Mouse (Mus musculus): ENCODE data around the gene Gmds. TPM values are rescaled to one million over a fixed set of nuclear protein-coding genes. Genes with fewer than 3 reads are reported as not detected.

The Gmds gene
- polyA plus RNA-seq, 1 experiment from 2014 or later, result 27.7 TPM

DNA sequence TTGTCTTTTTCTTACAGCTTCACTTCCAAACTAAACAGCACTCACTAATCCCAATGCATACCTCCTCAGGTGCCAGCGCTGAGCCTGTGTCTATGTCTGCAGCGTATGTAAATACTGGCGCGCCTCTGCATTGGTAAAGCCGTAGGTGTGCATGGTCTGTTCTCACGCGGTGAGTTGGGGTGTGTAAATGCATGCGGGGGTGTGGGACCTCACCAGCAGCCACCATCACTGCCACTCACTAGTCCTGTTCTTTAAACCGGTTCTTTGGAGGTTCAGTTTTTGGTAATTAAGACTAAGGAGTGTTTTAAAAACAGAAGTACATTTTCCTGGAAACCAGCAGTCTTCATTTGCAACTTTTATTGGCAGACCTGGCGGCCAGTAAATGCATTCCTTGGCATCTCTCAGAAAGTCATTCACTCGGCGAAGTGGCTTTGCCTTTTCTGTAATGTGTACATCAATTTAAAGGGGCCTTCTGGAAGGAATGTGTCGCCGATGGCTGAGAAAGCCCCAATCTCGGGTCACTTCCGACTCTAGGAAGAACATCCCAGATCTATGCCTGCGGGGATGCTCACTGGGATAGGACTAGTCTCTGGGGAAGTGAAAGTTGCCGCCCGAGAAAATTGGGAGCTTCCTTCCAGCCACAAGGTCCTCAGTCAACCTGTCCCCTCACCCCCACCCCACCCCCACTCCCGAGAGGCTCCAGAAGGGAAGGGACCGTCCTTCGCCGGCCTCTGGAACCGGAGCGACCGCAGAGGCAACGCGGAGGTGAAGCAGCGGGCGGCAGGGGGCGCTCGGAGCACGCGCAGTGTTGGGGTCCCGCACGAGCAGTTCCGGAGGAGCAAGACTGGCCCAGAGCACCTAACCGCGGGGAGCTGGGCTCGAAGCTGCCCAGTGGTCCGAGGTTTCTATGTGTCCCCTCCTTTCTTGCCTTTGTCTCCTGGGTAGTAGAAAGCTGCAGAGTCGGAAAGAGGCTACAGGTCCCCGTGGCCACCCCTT is 537.7 kb downstream of the Gmds start:
- peak; percentile 67 for DNase-seq (ENCODE audit: low spot score)

DNA sequence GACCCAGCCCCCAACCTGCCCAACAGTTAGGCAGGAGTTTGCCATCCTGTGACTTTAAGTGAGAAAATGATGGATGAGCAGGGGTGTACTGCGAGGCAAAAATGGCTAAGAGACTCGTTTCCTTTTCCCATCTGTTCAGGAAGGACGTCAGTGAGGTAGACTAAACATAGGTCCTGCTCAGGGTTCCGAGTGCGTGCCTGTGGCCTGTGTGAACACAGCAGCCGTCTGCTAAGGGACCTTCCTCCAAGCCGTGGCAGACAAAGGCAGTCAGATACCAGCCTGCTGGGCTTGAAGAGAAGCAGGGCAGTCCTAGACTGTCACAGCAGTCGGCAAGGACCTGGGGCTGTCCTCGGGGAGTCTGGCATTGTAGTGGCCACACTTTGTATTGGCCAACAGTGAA is 540.5 kb downstream of the Gmds start:
- no peak for DNase-seq (ENCODE audit: low spot score)

DNA sequence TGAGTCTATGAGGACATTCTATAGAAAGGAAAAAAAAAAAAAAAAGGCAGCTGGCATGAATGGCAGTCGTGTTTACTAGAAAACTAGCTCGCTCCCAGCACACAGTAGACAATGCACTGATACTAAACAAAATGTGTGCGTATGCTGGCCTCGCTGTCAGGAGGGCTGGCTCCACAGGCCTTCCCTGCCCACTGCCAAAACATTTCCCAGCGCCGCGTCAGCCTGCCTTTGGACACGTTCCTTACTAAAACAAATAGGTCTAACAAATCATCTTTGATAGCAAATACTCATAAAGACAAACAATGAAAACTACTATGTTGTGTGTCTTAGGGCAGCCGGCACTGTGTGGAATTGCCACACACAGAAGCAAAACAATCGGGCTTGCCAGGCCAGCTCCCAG is 541.2 kb downstream of the Gmds start:
- no peak for DNase-seq (ENCODE audit: low spot score)

DNA sequence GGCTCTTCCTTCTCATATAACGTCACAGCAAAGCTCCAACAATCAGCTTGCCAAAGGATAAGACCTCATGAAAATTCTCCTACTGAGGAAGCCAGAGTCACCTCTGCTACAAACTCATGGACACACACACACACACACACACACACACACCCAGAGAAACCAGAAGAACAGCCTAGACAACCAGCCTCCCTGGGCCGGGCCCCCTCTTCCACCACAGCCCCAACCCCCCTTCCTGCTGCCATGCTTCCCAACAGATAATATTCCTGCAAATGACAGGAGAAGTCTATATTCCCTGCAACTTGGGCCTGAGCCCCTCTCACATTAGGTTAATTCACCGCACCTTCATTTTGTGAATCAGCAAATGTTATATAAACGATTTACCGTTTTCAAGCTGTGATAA is 545.4 kb downstream of the Gmds start:
- DNase-seq (ENCODE audit: low spot score), result no peak

DNA sequence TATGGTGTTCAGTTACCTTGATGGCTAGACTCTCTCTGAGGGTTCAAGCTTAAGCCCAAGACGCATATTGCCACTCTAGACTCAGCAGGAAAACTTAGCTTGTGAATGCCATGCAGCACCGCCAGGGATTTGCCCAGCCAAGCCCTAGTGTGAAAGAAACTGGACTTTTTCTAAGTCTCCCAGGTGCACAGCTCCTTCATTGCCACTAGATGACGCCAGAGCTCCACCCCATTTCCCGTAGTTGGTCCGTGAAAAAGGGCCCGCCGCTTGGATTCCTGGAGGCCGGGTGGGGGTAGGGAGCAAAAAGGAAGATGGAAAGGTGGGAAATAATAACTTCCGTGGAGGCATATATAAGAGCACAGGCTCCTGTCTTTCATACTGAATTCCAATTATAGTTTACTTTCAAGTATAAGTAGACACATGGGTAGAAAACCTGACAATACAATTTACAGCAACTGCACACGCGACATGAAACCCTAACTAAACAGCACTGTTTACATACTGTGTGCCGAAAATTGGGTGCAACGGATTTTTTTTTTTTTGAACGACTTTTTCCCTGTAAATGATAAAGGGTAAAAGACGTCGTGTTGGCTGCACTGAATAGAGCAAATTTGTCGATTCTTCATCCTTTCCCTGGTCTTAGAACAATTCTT is 545.9 kb downstream of the Gmds start:
- peak; percentile 42 for DNase-seq (ENCODE audit: low spot score)

DNA sequence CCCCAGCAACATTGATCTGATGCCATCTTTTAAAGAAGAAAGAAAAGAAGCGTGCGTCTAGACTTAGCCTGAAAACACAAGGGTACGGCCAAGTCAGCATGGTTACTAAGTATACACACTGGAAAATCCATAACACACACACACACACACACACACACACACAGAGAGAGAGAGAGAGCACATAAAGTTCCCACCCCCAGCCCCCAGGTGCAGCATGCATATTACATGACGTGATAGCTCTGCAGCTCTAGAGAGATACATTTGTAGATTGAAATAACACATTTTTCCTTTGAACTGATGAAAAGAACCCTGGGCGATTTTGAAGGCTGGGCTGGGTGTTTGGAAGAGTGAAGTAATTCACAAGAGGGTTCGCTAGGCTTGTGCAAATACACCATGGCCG is 553.8 kb downstream of the Gmds start:
- no peak for DNase-seq (ENCODE audit: low spot score)

DNA sequence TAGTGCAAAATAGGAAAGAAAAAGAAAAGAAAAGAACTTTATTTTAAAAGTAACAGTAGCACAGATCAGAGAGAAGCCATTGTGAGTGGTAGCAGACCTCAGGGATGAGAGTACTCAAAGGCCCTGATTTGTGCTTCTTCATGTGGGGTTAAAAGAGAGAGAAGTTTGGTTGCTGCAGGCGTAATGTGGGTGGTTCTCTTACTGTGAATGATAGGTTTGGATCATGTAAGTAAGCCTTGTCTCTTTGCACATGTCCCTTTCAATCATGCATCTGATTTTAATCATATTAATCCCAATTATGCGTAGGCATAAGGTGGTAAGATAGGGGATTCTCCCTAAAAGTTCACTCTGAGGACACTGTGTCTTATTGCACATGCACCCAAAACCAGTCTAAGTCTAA is 556.5 kb downstream of the Gmds start:
- DNase-seq (ENCODE audit: low spot score), result no peak

DNA sequence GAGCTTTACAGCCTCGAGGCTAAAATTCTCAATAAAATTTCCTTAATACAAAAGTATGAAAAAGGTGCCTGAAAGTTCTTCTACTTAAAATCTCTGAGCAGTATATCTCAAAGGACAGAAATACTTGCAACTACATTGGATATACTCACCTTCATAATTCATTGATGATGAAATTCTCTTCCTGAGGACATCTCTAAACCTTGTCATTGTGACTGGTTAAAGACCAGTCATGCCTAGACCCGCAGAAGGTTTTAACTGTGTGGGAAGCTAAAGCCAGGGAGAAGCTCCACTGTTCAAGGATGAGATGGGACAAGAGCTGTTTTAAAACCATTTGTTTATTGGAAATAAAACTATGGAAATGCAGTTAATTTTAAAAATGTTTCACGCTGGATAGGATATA is 558.2 kb downstream of the Gmds start:
- no peak for DNase-seq (ENCODE audit: low spot score)

DNA sequence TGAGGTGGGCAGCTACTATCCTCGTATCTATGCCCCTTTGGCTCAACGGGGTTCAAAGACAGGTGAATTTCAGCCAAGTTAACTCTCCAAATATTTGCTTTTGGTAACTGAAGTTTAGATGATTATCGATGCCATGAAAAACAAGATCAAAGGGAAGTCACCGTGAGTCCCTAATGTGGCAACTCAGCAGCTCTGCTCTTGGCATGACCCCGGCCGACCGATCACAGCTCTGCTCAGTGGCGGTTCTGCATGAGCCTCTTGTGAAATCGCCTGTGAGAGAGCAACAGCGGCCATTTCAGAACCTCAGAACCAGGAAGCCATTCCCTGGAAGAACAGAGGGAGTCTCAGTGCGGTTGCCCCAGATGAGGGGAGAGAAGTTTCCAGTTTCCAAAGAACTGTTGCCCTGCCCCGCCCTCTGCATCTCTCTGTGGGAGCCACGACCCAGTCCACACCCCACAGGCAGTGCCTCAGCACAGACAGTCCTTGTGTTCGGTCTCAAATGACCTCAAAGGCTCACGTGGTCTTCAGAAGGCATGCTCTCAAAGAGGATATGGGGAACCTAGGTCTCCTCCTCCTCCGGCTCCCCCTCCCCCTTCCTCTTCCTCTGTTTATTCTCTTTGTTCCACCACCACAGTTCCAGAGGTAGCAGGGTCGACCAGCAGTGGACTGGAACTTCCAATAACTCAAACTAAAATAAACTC is 559.1 kb downstream of the Gmds start:
- DNase-seq (ENCODE audit: low spot score), result no peak

DNA sequence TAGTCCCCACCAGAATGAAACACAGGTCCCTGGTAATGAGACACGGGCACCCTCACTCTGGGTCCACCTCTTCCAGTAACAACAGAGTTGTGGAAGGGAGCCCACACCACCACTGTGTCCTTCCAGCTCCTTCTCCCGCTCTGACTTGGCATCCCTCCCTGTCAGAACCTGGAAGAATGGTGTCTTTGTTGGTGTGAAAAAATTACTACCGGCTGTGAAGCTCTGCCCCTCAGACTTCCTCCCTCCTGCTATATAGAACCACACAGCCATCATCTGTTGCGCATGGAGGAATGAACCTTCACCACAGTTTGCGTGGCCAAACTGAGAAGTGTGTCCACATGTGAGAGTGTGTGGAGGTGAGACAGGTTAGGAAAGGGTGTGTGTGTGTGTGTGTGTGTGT is 562.8 kb downstream of the Gmds start:
- DNase-seq (ENCODE audit: low spot score), result no peak

DNA sequence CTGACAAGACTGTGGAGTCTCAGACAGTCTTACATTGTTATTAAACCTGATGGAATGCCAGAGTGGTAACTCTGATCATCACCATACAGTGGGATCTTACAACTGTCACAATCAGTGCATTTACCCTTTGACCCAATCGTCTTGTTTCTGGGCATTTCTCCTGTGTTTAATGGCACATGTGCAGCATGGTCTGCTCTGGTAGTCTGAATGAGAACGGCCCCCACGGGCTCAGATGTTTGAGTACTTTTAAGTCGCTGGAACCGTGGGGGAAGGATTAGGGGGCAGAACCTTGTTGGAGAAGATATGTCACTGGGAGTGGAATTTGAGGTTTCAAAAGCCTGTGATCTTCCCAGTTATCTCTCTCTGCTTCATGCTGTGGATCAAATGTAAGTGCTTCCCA is 565.7 kb downstream of the Gmds start:
- DNase-seq (ENCODE audit: low spot score), result no peak

Data from thymus, postnatal 0 days (tissue).